In the genomic region with DNA sequence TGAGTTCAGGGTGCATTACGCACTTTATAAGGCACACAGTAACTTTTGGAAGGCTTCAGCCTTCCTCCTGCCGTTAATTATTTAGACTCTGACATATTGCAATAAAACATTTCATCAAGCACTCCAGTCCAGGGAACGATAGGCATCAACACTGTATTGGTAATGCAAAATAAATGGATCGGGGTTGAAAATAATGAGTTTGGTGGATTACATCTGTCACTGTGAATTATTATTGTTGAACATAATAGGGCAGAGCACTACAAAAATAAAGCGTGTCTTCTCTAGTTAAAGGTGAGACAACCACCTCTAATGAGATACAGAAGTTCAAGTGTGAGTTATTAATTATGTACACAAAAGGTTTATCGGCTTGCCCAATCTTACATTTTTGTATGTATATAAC, we compare ENCODE assay signal across 21 mouse cellular contexts.
A peak's percentile ranks its signal among the peaks of the same experiment; 100 is the strongest.
DNase-seq lines count a peak whose midpoint lies in the region; TF ChIP-seq lines count a peak whose summit lies in the region.
"Had no signal": no experiment of that assay in that cellular context is flagged by ENCODE, and none has a peak within 500 bp of the region (broad histone marks: within the 10 kb centered on the region; RNA-seq: fewer than 3 reads in every experiment).

No protein-coding gene starts in this region.

- H3K4me1 ChIP-seq in cerebellum, adult 2 months (ENCODE audit: control insufficient read depth, insufficient read depth, low read length), result no peaks in the 10 kb centered on the region
- H3K4me1 ChIP-seq: embryonic facial prominence, embryonic 13.5 days; embryonic facial prominence, embryonic 15.5 days; forebrain, embryonic 13.5 days; forebrain, embryonic 15.5 days had no signal

- 93% methylated on average over 6 of the region's 6 CpGs for WGBS in cerebellum, adult 2 months

- no peak for TF ChIP-seq CTCF in cerebellum, adult 2 months (IDR thresholded peaks at IDR 0.05; ENCODE audit: borderline replicate concordance, insufficient read depth, low read depth, low read length)

- DNase-seq in retina, embryonic 14.5 days (ENCODE audit: low spot score), result peak; percentile 35
- no peak for DNase-seq in retina, postnatal 1 day
- peak; percentile 5 for DNase-seq in forelimb bud, embryonic 11.5 days (ENCODE audit: low read depth, low spot score)
- DNase-seq in hindlimb bud, embryonic 11.5 days (ENCODE audit: extremely low spot score, low read depth, low spot score), result peak; percentile 60
- DNase-seq in cerebellum, adult 2 months, result no peak
- DNase-seq in gastrocnemius, adult 8-10 months (ENCODE audit: low spot score in 2 of 2), result no peak
- DNase-seq: adrenal gland, adult 2 months; adrenal gland, postnatal 10 days; adrenal gland, postnatal 25 days; cerebellum, adult 11-12 months; cerebellum, adult 8-10 months; cerebellum, adult 9-11 months; cerebellum, postnatal 14 days; cerebellum, postnatal 36 days; embryo, embryonic 11 days; forebrain, postnatal 0 days had no signal

- H3K27me3 ChIP-seq in cerebellum, adult 2 months (ENCODE audit: control insufficient read depth, insufficient read depth, low read length), result no peaks in the 10 kb centered on the region
- H3K27me3 ChIP-seq: embryonic facial prominence, embryonic 13.5 days; embryonic facial prominence, embryonic 15.5 days; forebrain, embryonic 13.5 days; forebrain, embryonic 15.5 days had no signal

- no peak overlapping the region for H3K27ac ChIP-seq in cerebellum, adult 2 months (ENCODE audit: insufficient read depth, low read length)
- H3K27ac ChIP-seq: embryonic facial prominence, embryonic 13.5 days; embryonic facial prominence, embryonic 15.5 days; forebrain, embryonic 13.5 days; forebrain, embryonic 15.5 days had no signal

- TF ChIP-seq POLR2A in cerebellum, adult 2 months (IDR thresholded peaks at IDR 0.05; ENCODE audit: borderline replicate concordance, insufficient read depth, low read length), result no peak

- H3K4me3 ChIP-seq in cerebellum, adult 2 months (replicated peaks; ENCODE audit: insufficient read depth, low read depth, low read length), result no peak overlapping the region
- H3K4me3 ChIP-seq: embryonic facial prominence, embryonic 13.5 days; embryonic facial prominence, embryonic 15.5 days; erythroblast, embryonic 14.5 days; forebrain, embryonic 13.5 days; forebrain, embryonic 15.5 days had no signal

Comparison
In these comparisons a context has a peak if more than half of its experiments do, and no peak if none do; other contexts are left out.
1. DNase-seq: peak in retina, embryonic 14.5 days (single experiment), forelimb bud, embryonic 11.5 days (single experiment) and hindlimb bud, embryonic 11.5 days (single experiment); none in retina, postnatal 1 day (single experiment), cerebellum, adult 2 months (0 of 2) and gastrocnemius, adult 8-10 months (0 of 2).